Mouse (Mus musculus) lung, adult 2 months (tissue): Measurements from ENCODE around the gene Fbxo9.

Experiments
- CTCF ChIP-seq: fragments of 200-500 bp; IDR thresholded peaks from 2 replicates; pipeline ENCODE4 v1.5.1; 2011; ENCODE audit warnings: mild to moderate bottlenecking, low read length, control low read depth; ENCODE audit not compliant: insufficient read depth
- POLR2A ChIP-seq: fragments of 200-500 bp; IDR thresholded peaks from 2 replicates; pipeline ENCODE4 v1.6.1; 2011; ENCODE audit warnings: low read depth, mild to moderate bottlenecking, control low read depth, low read length, borderline replicate concordance; ENCODE audit errors: extremely low read depth

DNA sequence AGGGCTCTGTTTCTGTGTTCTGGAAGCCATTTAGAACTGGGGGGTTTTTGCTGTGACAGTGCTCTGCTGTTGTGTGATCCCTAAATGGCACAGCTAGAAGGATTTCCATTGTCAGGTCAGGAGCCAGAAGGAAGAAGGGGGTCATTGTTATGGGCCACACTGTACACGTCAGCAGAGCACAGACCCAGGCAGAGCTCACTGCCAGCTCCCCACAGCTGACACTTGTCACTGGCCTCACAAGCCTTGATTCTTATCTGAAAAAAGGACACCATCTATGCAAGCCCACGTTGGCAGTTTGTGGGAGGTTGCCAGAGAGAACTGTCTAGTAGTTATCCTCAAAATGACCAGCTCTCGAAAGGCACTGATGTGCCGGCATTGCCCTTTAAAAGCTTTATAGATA lies 37.2 kb upstream of the Fbxo9 start:
- no peak for TF ChIP-seq CTCF
- no peak for TF ChIP-seq POLR2A
